Mouse (Mus musculus) urinary bladder, postnatal 4 days (tissue): Measurements from ENCODE around the gene St6gal1.

Experiments
- DNase-seq, 2 experiments: peaks; one replicate each; pipeline ENCODE4 v3.0.0; 2021 to 2022; ENCODE audit warnings: low spot score in 2 of 2

The St6gal1 gene

DNA sequence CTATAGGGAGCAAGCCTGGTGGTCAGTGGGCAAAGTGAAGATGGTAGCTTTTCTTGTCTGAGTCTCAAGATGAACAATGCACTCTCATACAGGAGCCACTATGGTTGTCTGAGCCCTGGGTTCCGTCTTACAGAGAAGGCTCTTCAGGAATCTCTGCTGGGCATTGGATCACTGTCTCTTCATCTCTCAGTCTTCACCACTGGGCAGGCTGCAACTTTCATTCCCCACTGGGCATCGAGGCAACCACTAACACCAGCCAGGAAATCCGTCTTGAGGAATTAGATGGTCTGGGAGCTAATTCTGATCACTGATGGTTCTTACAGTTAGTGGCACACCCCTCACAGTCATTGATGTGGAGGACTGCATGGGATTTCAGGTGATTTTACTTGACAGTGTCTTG lies 73.9 kb downstream of the St6gal1 start:
- no peak for DNase-seq

DNA sequence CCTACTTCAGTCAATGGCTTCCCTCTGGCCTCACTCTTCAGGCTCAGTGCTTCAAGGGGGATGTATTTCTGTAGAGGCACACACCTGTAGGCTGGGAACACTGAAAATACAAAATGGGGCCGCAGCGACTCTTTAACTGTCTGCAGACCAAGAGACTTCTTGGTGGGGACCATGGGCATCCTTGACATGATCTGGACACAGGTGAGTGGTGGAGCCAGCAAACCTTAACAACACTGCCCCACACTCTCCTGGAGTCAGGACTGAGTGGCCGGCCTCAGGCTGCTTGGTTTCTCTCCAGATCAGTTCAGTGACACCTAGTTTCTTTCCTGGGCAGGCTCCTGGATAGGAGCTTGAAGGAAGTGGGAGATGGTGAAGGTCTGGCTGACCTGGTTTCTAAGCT lies 74.4 kb downstream of the St6gal1 start:
- DNase-seq, result no peak

DNA sequence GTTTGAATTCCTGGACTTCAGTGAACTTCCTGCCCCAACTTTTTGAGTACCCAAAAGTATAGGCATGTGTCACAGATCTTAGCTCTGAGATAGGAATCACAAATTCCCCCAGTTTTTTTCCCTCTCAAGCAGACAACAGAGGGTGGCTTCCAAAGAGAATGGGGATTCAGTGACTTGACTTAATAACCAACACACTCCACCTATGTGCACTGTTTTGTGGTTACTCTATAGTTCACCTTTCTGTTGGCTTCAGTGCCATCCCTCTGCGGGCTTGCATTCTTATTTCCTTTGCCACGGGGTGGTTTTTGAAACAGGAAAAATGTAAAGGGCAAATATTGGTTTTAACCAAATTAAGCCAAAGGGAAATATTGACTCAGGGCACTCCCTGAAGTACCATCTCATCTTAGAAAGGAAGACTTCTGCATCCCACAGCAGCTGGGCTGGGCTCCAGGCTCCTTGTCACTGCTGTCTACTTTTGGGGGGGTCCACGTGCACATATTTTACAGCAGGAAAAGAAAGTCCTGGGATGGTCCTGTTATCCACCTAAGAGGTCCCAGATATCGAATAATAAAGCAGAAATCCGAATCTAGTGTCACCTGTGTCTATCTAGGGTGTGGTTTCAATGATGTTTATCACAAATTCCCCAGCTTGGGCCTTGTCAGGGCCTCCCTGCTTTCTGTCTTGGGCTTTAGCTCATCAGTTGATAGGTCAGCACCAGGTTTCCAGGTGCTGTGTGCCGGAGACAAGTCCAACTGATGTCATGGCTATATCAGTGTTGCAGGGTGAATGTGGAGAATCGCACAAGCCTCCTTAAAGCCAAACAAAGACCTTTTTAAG lies 75.6 kb downstream of the St6gal1 start:
- DNase-seq, result no peak

DNA sequence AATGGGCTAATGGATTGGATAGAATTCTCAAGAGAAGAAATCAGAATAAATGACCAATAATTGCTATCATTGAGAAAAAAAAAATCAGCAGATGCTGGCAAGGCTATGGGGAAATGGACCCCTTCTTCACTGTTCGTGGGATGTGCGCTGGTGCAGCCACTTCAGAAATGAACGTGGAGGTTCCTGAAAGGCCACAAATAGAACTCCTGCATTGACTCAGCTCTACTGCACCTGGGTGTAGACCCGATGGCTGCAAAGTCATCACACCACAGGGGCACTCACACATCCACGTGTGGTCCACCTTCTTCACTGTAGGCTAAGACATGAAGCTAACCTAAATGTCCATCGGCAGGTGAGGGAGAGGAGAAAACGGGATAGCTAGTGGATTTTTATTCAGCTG lies 77.2 kb downstream of the St6gal1 start:
- no peak for DNase-seq

DNA sequence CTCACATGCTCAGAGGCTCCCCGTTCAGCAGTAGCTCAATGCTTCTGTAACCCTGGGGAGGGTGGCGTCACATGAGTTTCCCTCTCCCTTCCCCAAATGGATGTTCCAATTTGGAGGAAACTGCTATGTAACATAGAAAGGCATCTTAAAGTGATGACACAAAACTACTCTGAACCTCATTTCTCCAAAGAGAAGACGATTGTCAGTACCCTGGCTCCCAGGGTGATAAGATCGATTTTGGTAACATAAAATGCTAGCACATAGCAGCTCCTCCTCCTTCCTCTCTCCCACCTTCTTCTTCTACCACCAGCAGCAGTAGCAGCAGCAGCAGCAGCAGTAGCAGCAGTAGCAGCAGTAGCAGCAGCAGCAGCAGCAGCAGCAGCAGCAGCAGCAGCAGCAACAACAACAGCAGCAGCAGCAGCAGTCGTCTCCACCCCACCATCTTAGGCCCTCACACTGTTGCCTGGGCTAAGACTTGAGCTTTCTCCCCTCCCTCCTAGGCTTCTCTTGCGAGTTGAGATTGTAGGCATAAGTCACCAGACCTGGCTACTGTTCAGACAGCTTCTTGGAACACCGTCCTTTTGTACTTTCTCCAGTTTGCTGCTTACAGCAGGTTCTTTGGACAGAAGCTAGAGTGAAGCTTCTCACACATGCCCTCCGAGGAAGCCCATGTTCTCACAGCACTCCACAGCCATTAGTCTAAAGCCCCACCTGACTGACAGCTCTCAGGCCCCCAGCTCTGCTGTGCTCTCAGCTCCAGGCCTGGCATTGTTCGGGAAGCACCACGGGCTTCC lies 81.5 kb downstream of the St6gal1 start:
- DNase-seq, result no peak

DNA sequence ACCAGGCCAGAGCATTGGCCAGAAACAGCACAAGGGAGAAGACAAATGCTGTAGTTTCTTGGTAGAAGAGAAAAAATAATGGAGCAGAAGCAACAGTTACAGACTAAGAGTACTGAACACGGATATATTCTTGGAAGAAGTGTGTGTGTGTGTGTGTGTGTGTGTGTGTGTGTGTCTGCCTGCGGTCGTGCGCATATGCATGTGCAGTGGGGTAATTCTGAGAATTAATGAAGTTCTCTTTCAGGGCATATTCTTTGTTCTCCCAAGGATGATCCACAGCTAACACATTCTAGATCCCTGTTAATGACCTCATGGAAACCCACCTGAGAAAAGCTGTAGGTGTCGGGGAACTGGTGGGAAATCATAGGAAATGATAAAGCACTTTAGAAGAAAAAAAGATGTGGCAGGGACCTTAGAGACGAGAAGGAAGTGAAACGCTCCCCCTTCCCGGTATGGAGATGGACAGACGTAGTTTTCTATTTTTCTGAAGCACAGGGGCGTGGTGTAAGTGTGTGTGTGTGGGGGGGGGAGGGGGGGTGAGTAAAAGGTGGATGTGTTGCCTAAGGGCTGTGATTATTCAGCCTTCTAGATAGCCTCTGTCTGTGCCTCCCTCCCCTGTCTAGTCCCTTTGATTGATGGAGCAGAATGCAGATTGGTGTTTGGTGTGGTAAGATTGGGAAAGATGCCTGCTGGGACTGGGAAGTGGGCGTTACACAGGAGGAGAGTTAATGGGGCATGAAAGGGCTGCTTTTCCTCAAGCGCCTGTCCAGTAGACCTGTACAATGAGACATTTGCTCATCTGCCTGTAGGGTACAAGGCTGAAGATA lies 82.8 kb downstream of the St6gal1 start:
- no peak for DNase-seq

DNA sequence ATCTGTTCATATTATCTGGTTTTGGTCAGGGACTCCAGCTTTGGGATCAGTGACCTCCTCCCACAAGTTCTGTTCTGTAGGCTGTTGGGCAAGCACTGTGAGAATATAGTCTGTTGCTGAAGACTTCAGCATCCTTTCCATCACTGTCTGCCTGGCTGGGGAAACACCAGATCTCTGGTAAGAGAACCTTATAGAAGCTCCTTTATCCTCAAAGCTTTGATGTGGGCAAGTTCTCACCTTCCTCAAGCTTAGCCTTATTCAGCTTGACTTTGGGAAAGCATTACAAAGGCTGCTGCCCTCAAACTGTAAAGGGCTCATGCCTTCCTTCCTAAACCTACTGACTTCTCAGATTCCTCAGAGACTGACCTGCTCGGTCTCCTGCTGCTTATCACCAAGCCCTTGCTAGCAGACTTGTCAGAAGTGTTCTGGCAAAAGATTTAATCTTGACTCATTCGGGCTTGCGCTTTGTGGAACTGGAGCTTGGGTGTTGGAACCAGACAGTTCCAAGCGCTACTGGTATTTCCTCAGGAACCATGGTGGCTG lies 83.5 kb downstream of the St6gal1 start:
- DNase-seq, result no peak

DNA sequence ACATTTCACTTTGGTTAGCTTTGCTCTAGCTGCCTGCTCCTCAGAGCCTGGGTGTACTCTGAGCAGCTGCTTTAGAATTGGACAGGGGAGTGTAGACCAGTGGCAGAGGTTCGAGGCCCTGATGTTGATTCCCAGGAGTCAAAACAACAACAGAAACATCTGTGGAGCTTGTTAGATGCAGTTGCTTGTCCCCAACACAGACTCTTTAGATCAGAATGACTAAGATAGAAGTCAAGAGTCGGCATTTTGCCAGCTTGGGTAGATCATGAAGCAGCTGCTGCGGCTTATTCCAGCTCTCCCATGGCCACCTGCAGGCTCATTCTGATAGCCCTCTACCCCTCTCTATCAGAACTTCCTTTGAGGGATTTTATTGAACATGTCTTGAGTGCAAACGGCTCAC lies 84.5 kb downstream of the St6gal1 start:
- DNase-seq, result no peak

DNA sequence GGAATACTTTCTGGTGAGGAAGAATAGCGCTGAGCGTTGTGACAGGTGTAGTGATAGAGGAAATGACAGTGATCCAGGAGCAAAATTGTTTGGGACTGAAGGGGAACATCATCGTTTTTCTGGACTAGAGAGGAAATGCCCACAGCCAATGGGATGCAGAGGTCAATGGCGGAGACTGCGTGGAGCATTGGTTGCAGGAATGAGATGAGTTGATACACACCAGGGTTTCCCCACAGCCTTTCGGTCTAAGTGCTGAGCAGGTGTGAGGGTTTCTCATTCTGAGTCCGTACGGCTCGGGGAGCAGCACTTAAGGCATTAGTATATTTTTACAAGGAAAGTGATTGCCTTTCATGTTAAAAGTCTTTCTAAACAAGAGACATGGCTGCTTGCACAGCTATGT lies 88.1 kb downstream of the St6gal1 start:
- DNase-seq, result no peak

DNA sequence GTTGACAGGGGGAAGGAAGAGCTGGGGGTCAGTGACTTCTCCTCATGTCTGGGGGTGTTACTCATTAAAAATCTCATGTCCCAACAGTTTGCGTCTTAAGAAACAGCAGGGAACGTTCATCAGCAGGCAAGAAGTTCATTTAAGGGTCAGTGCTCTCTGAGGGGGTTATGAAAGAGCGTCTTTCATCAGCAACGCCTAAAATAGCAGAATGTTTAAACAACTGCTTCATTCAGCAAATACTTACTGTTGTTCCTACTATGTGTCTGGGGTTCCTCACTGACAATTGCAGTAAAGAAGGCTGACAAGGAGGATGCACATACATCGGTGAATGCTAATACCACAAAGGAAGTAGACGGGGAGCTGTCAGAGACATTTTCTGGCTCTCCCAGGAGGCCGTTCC lies 90.2 kb downstream of the St6gal1 start:
- no peak for DNase-seq

DNA sequence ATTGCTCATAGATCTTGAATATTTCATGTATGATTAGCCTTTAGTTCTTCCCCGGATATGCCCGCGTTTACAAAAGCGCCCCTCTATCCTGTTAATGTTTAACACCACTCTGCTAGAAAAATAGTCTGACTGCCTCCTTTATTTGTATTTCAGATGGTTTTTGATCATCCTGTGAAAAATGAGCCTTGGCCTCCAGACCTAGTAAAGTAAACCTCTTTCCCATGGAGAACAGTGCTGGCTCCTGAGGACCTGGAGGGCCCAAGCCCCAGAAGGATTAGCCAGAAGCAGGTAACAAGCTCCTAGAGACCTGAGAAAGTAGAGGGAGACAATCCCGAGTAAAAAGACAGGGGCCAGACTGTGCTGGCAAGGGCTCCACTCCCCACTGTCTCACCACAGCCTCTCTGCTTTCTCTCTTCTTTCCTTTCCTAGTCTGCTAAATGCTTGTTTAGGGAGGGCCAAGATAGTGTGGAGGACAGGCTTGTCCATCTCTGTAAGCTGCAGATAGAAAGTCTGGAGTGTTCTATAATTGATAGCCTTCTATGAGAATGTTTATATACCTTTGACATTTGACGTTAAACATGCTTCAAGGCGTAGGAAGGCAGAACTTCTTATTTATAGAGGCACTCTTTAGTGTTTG lies 93.0 kb downstream of the St6gal1 start:
- DNase-seq, result no peak

DNA sequence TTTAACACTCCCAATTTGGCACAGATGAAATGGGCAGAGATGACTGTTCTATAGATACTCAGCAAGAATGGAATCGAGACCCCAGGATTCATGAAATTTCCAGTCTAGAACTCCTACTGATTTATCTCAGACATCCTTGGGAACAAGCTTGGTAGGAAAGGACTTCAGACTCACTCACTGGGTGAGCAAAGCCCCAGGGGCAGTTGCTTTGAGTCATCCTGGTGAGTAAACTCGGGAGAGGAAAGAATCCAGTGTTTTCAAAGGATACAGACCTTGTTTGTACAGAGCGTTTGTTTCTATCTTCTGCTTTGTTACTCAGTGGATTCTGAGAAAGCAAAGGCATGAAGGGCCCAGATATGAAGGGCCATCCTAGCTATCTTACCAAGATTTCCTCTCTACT lies 95.5 kb downstream of the St6gal1 start:
- no peak for DNase-seq

DNA sequence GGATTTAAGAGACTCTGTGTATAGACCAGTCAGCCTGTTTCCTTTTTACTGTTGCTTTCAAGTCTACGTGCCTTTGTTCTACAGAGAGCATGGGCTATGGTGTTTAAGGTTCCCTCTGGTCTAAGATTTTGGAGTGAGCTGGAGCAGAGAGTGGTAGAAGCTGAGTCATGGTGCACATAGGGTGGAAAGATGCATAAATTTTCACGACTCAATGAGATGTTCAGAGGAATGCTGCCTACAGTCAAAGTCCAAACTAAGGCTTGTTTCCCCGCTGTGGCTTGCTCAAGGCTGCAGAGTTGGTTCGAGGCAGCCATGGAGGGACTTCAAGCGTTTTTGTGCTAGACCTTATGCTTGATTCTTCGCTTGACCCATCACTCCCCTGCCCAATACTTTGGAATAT lies 96.0 kb downstream of the St6gal1 start:
- no peak for DNase-seq

DNA sequence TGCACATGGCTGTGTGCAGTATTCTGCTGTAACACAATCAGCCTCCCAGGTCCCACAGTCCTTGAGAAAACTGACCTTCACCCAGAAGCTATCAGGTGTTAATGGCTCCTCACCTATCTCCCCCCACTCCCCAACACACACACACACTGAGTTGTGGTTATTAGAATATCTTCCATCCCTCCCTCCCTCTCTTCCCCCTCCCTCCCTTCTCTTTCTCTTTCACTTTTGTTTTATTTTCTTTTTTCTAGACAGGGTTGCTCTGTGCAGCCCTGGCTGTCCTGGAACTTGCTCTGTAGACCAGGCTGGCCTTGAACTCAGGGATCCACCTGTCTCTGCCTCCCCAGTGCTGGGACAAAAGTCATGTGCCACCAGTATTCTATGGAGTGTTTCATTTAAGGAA lies 97.9 kb downstream of the St6gal1 start:
- DNase-seq, result no peak

DNA sequence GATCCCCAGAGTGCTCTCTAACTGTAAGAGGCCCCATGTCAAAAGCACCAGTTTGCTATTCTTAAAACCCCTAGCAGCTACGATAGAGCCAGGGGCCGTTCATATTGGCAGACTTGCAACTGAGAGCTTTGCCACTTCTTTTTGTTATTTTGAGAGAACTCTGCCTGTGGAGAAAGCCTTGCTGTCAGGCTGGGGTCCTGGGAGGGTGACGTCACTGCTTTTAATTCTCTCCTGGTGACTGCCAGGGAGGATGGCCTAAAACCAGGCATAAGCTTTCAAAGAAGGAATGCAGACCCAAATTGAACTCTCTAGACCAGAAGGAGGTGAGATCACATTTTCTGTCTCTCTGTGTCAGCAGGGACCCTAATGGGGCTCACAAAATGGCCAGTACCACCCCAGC lies 99.4 kb downstream of the St6gal1 start:
- no peak for DNase-seq

DNA sequence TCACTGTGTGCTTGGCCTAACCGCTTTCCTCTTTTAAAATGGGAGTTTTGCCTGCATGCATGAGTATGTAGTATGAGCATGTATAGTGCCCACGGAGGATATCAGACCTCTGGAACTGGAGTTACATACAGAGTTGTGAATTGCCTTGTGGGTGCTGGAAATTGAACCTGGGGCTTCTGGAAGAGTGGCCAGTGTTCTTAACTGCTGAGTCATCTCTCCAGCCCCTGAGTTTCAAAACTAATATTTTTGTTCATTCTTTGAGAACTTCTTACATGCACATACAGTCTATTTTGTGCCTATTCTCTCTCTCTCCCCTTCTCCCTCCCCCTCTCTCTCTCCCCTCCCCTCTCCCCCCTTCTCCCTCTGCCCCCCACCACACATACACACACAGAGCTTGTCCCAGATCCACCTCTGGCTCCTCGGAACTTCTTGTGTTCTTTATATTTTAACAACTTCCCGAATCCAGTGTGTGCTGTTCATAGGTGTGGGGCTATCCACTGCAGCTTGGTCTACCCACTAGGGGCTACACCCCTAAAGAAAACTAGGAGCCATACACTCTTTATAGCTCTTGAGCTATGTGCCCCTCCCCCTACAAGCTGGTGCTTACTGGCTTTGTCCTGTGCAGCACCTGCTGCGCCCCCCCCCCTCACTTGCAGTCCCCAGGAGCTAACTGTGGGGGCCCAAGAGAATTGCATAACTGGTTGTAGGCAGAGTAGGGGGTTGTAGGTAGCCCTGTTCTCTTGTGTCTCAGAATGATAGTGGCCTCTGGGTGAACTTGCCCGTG lies 100.5 kb downstream of the St6gal1 start:
- no peak for DNase-seq

DNA sequence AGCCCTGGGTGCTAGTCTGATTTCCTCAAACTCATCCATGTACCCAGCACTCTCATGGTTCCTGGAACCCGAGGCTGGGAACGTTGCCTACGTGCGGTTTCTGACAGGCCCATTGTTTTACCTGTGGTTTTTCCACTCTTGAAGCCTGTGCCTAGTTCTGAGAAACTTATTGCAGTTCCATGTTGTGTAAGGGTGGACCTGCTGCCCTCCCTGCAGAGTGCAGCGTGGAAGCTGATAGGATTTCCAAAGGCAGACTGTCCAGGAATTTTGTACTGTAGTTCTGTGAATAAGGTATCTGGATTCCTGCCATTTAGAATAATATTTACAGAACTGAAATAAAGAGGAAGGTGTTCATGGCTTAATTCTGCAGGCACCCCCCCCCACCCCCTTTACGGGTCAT lies 102.1 kb downstream of the St6gal1 start:
- DNase-seq, result no peak

DNA sequence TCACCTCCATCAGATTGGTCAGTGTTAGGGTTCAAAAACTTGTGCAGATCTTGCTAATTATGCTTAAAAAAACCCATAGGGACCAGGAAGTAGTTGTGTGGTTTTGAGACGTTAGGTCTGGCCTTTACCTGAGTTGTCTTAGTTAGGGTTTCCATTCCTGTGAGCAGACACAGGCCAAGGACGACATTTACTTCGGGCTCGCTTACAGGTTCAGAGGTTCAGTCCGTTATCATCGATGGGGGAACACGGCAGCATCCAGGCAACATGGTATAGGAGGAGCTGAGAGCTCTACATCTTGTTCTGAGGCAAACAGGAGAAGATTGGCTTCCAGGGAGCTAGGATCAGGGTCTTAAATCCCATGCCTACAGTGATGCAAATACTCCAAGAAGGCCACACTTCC lies 102.7 kb downstream of the St6gal1 start:
- no peak for DNase-seq

DNA sequence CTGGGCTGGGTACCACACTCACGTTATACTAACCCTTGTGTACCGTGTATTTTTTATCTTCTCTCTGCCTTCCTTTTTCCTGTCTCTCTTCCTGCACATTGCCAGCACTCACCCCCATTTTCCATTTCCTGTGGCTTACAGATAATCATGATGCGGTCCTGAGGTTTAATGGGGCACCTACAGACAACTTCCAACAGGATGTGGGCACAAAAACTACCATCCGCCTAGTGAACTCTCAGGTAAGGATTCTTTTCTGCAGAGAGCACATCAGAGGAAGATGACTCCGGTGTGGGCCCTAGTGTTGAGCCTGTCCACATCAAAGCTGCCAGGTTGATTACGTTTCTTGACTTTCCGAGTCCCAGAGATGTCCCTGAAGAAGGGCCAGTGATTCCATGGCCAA lies 103.7 kb downstream of the St6gal1 start:
- no peak for DNase-seq

DNA sequence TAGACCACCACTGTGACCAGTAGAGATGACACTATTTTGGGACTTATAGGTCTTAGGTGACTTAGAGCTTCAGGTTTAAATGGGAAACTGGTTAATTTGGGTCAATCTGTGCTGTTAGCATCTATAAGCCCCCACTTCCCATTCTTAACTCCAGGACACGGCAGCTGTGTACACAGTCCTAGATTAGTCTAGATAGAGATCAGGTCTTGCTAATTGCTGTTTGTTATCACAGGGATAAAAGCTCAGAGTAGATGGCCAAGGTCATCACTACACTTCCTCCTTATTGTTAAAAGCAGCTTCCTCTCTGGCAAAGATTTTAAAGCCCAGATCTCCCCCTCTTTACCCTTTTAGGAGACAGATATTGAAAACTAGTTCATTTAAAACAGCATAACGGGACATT lies 107.6 kb downstream of the St6gal1 start:
- DNase-seq, result no peak

DNA sequence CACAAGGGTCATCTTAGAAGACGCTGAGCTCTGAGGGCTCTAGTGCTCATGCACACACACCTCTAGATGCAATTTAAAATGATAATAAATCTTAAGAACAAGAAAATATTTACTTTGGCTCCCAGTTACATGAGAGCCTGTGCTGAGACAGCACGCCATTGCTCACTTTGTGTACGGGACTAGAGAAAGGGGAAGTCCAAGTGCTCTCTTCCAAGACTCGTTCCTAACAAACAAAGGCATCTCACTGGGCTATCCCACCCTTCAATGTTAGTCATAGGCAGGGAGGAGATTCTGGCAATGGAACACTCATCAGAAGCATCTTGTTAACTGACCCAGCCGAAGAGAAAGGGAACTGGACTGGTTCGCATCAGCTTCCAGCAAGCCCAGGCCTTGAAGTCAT lies 108.1 kb downstream of the St6gal1 start:
- DNase-seq, result no peak
